Mouse (Mus musculus) urinary bladder, postnatal 4 days (tissue): ENCODE measurements around the gene Btbd35f22.
"Not testable (repeated sequence)": the region's sequence is repeated elsewhere in the genome, so short reads cannot be mapped to it uniquely, and the experiment has no call there.

ENCODE experiments used
- DNase-seq, 2 experiments: peaks; one replicate each; pipeline ENCODE4 v3.0.0; 2021 to 2022; ENCODE audit warnings: low spot score in 2 of 2

Btbd35f22 gene

GRCm38 (mm10) chrX:32047529-32047928 lies at the start of gene Btbd35f22:
Gene Btbd35f22, plus strand, starts transcription at chrX:32047829.
- not testable (repeated sequence) for DNase-seq
